Mouse (Mus musculus): ENCODE measurements around the gene Dyrk1a. TPM values are rescaled to one million over a fixed set of nuclear protein-coding genes. Genes with fewer than 3 reads are reported as not detected.
A peak's percentile ranks its signal among the peaks of the same experiment; 100 is the strongest.

Gene Dyrk1a
- polyA plus RNA-seq, 1 experiment from 2014 or later: 8.3 TPM

- no peak overlapping the region for H3K4me3 ChIP-seq
- no peak for ATAC-seq (ENCODE audit: insufficient number of reproducible peaks, low FRiP score, low TSS enrichment, low read depth)
- peak overlapping the region; percentile 50; the same call in 1 of the 2 replicates for H3K27ac ChIP-seq
- no peaks in the 10 kb centered on the region for H3K9me3 ChIP-seq
- WGBS: 72% methylated on average over 3 of the region's 3 CpGs
- no peaks in the 10 kb centered on the region for H3K36me3 ChIP-seq
- H3K4me2 ChIP-seq: no peak overlapping the region
- no peak overlapping the region for H3K9ac ChIP-seq
- H3K4me1 ChIP-seq: peaks cover 14% of the 10 kb centered on the region
- H3K27me3 ChIP-seq: no peaks in the 10 kb centered on the region
Measured at GRCm38 (mm10) chr16:94649861-94650260, 80.1 kb downstream of the Dyrk1a start.

DNA sequence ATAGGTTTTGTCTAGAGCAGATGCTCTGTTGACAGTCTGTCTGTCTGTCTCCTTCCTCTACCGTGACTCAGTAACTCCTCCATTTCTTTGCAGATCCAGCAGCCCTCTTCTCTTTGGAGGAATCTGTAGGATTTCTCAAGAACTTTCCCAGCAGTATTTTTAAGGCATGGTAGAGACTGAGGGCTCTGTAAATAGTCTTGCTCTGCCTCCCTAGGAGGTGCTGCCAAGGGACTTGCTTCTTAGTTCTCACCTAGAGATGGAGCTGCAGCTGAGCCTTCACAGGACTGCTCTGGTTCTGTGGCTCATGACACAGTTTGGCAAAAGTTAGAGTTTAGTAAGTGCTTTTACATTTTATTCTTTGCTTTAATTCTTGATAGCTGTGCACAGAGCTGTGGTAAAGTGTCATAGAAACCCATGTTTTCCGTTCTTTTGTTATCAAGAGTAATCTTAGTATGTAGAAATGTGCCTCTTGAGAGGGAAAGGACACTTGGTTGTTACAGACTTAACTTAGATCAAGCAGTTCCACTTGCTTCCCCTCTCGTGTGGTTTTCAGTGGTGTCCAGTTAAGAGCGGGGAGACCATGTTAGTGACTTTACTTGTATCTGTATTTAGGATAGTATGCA lies 82.4 kb downstream of the Dyrk1a start:
- 68% methylated on average over 4 of the region's 4 CpGs for WGBS
- 0 out of 2 replicates have a peak overlapping the region, but pooled peaks have one; percentile 0 for H3K27ac ChIP-seq
- no peaks in the 10 kb centered on the region for H3K27me3 ChIP-seq
- no peak overlapping the region for H3K4me3 ChIP-seq
- no peak overlapping the region for H3K4me2 ChIP-seq
- no peaks in the 10 kb centered on the region for H3K9me3 ChIP-seq
- no peaks in the 10 kb centered on the region for H3K36me3 ChIP-seq
- no peak overlapping the region for H3K9ac ChIP-seq
- ATAC-seq (ENCODE audit: insufficient number of reproducible peaks, low FRiP score, low TSS enrichment, low read depth): no peak
- H3K4me1 ChIP-seq: peaks cover 18% of the 10 kb centered on the region

GRCm38 (mm10) chr16:94655083-94655482 lies 85.3 kb downstream of the Dyrk1a start:
- Histone ChIP-seq H3K4me3 (no peak overlapping the region), H3K9me3 (no peaks in the 10 kb centered on the region), H3K4me1 (0 out of 2 replicates have a peak, but pooled peaks cover 10% of the 10 kb centered on the region), H3K9ac (no peak overlapping the region), H3K27me3 (no peaks in the 10 kb centered on the region), H3K36me3 (peaks cover 1% of the 10 kb centered on the region; the same call in 1 of the 2 replicates), H3K27ac (no peak overlapping the region), H3K4me2 (no peak overlapping the region)
- ATAC-seq (ENCODE audit: insufficient number of reproducible peaks, low FRiP score, low TSS enrichment, low read depth): no peak
- 61% methylated on average over 6 of the region's 6 CpGs for WGBS

- H3K9me3 ChIP-seq: no peaks in the 10 kb centered on the region
- H3K36me3 ChIP-seq: peaks cover 11% of the 10 kb centered on the region; the same call in 1 of the 2 replicates
- no peak for ATAC-seq (ENCODE audit: insufficient number of reproducible peaks, low FRiP score, low TSS enrichment, low read depth)
- no peaks in the 10 kb centered on the region for H3K27me3 ChIP-seq
- H3K4me2 ChIP-seq: no peak overlapping the region
- H3K27ac ChIP-seq: peak overlapping the region; percentile 17; the same call in 1 of the 2 replicates
- H3K4me1 ChIP-seq: 0 out of 2 replicates have a peak, but pooled peaks cover 10% of the 10 kb centered on the region
- no peak overlapping the region for H3K9ac ChIP-seq
- 82% methylated on average over 7 of the region's 7 CpGs for WGBS
- no peak overlapping the region for H3K4me3 ChIP-seq
Measured at GRCm38 (mm10) chr16:94656891-94657290, 87.1 kb downstream of the Dyrk1a start.

DNA sequence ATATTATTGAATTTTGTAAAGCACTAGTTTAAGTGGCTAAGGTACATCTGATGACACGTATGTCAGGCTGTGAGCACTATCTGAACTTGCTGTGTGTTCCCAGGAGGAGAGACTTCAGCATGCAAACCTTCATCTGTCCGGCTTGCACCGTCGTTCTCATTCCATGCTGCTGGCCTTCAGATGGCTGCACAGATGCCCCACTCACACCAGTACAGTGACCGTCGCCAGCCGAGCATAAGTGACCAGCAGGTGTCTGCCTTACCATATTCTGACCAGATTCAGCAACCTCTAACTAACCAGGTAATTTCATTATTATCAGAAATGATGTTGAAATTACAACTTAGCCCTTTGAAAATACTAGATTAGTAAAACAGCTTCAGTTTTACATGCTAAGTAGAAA lies 89.6 kb downstream of the Dyrk1a start:
- Histone ChIP-seq H3K36me3 (peaks cover 11% of the 10 kb centered on the region; the same call in 1 of the 2 replicates), H3K27ac (no peak overlapping the region), H3K4me1 (0 out of 2 replicates have a peak, but pooled peaks cover 10% of the 10 kb centered on the region), H3K27me3 (no peaks in the 10 kb centered on the region), H3K9me3 (no peaks in the 10 kb centered on the region), H3K4me3 (no peak overlapping the region), H3K4me2 (no peak overlapping the region), H3K9ac (no peak overlapping the region)
- 92% methylated on average over 7 of the region's 7 CpGs for WGBS
- no peak for ATAC-seq (ENCODE audit: insufficient number of reproducible peaks, low FRiP score, low TSS enrichment, low read depth)

DNA sequence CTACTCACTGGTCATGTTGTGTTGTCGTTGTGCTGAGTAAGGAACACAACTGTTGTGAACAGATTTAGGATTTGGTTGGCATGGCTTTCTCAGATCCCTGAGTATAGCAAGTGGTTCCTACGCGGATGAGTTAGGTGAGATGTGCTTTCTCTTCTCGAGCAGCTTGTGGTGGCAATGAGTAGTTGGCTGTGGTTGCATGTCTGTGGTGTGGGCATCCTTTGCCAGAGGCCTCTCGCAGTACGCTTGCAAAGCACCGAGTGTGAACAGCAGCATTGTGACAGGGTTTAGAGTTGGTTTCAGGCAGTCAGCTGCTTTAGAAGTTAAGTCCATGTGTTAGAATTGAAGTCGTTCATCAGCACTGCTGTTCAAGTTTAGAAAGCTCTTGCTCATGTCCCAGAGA lies 90.4 kb downstream of the Dyrk1a start:
- Histone ChIP-seq H3K36me3 (peaks cover 17% of the 10 kb centered on the region; the same call in 1 of the 2 replicates), H3K9me3 (no peaks in the 10 kb centered on the region), H3K4me2 (no peak overlapping the region), H3K9ac (no peak overlapping the region), H3K27ac (no peak overlapping the region; the same call in 1 of the 2 replicates), H3K4me1 (0 out of 2 replicates have a peak, but pooled peaks cover 10% of the 10 kb centered on the region), H3K27me3 (no peaks in the 10 kb centered on the region), H3K4me3 (no peak overlapping the region)
- ATAC-seq (ENCODE audit: insufficient number of reproducible peaks, low FRiP score, low TSS enrichment, low read depth): no peak
- 88% methylated on average over 8 of the region's 8 CpGs for WGBS

GRCm38 (mm10) chr16:94667557-94667956 lies 97.7 kb downstream of the Dyrk1a start:
- WGBS: 86% methylated on average over 4 of the region's 4 CpGs
- H3K27ac ChIP-seq: no peak overlapping the region
- H3K27me3 ChIP-seq: no peaks in the 10 kb centered on the region
- H3K9me3 ChIP-seq: no peaks in the 10 kb centered on the region
- H3K4me2 ChIP-seq: no peak overlapping the region
- no peak overlapping the region for H3K9ac ChIP-seq
- peaks cover 51% of the 10 kb centered on the region for H3K36me3 ChIP-seq
- ATAC-seq (ENCODE audit: insufficient number of reproducible peaks, low FRiP score, low TSS enrichment, low read depth): no peak
- H3K4me3 ChIP-seq: no peak overlapping the region
- no peaks in the 10 kb centered on the region for H3K4me1 ChIP-seq

DNA sequence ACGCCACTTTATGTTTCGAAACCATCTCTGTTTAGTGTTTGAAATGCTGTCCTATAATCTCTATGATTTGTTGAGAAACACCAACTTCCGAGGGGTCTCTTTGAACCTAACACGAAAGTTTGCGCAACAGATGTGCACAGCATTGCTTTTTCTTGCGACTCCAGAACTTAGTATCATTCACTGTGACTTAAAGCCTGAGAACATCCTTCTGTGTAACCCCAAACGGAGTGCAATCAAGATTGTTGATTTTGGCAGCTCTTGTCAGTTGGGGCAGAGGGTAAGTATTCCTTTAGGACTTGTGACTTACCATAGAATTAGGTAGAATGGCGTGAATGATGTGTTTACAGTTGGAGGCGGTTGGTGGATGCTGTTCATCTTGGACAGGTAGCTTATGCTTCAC lies 101.5 kb downstream of the Dyrk1a start:
- ATAC-seq (ENCODE audit: insufficient number of reproducible peaks, low FRiP score, low TSS enrichment, low read depth): no peak
- Histone ChIP-seq H3K9ac (no peak overlapping the region), H3K27ac (no peak overlapping the region), H3K4me2 (no peak overlapping the region), H3K27me3 (no peaks in the 10 kb centered on the region), H3K36me3 (peaks cover 59% of the 10 kb centered on the region), H3K4me3 (no peak overlapping the region), H3K9me3 (no peaks in the 10 kb centered on the region), H3K4me1 (no peaks in the 10 kb centered on the region)
- WGBS: 84% methylated on average over 9 of the region's 9 CpGs

DNA sequence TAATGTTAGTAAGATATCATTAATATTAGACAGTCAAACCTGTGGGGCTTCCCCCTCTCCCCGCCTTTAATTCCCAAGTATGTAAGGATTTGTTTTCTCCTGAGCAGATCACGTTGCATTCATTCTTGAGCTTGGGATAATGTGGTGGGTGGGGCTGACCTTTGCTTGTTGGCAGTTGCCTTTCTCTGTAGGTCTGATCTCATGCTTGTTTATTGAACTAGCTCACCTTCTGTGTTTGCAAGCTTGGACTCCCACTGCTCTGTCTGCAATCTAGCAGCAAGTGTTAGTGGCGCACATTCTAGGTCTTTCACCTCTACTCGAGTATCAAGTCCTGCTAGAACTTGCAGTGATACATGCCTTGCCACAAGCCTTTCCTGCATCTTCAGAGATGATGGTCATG lies 111.1 kb downstream of the Dyrk1a start:
- no peaks in the 10 kb centered on the region for H3K4me1 ChIP-seq
- H3K4me2 ChIP-seq: no peak overlapping the region
- peaks cover 34% of the 10 kb centered on the region for H3K36me3 ChIP-seq
- no peak overlapping the region for H3K4me3 ChIP-seq
- no peaks in the 10 kb centered on the region for H3K27me3 ChIP-seq
- no peaks in the 10 kb centered on the region for H3K9me3 ChIP-seq
- ATAC-seq (ENCODE audit: insufficient number of reproducible peaks, low FRiP score, low TSS enrichment, low read depth): no peak
- no peak overlapping the region for H3K9ac ChIP-seq
- 58% methylated on average over 4 of the region's 4 CpGs for WGBS
- no peak overlapping the region for H3K27ac ChIP-seq

GRCm38 (mm10) chr16:94681760-94682159 lies 112.0 kb downstream of the Dyrk1a start:
- H3K27ac ChIP-seq: no peak overlapping the region
- no peaks in the 10 kb centered on the region for H3K27me3 ChIP-seq
- no peak overlapping the region for H3K4me2 ChIP-seq
- no peak overlapping the region for H3K9ac ChIP-seq
- no peaks in the 10 kb centered on the region for H3K9me3 ChIP-seq
- H3K4me3 ChIP-seq: no peak overlapping the region
- peaks cover 43% of the 10 kb centered on the region for H3K36me3 ChIP-seq
- no peaks in the 10 kb centered on the region for H3K4me1 ChIP-seq
- WGBS: 93% methylated on average over 4 of the region's 4 CpGs
- ATAC-seq (ENCODE audit: insufficient number of reproducible peaks, low FRiP score, low TSS enrichment, low read depth): no peak

GRCm38 (mm10) chr16:94683960-94684359 lies 114.2 kb downstream of the Dyrk1a start:
- no peak overlapping the region for H3K27ac ChIP-seq
- no peak for ATAC-seq (ENCODE audit: insufficient number of reproducible peaks, low FRiP score, low TSS enrichment, low read depth)
- H3K36me3 ChIP-seq: peaks cover 54% of the 10 kb centered on the region
- no peak overlapping the region for H3K4me3 ChIP-seq
- no peak overlapping the region for H3K9ac ChIP-seq
- no peaks in the 10 kb centered on the region for H3K4me1 ChIP-seq
- no peaks in the 10 kb centered on the region for H3K27me3 ChIP-seq
- H3K4me2 ChIP-seq: no peak overlapping the region
- 75% methylated on average over 4 of the region's 4 CpGs for WGBS
- H3K9me3 ChIP-seq: no peaks in the 10 kb centered on the region

DNA sequence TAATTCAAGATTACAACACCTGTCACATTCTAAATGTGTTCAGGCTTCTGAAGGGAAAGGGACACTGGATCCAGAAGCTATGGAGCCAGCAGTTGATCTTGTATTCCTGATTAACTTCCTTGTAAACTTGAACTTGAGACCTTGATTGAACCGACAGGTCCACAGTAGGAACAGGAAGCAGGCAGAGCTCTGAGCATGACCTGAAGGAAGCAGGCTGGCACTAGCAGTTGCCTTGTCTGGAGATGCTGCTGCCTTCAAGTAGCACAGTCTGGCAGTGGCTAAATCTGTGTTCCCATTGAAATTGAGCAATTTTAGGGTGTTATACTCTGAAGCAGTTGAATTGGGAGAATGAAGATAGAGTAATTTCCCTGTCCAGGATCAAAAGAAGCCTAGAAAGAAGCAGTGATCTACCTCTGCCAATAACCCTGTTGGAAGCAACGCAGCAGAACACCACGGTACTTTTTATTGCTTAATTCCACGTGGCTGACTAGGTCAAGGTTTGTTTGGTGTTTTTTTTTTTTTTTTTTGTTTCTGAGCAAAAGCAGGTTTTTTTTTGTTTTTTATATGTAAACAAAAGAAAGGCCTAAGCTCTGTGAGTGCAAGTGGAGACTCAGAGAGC lies 124.0 kb downstream of the Dyrk1a start:
- H3K4me1 ChIP-seq: no peaks in the 10 kb centered on the region
- no peak overlapping the region for H3K4me3 ChIP-seq
- WGBS: 55% methylated on average over 4 of the region's 4 CpGs
- ATAC-seq (ENCODE audit: insufficient number of reproducible peaks, low FRiP score, low TSS enrichment, low read depth): no peak
- peaks cover 61% of the 10 kb centered on the region for H3K36me3 ChIP-seq
- H3K9ac ChIP-seq: no peak overlapping the region
- H3K27ac ChIP-seq: no peak overlapping the region
- H3K4me2 ChIP-seq: no peak overlapping the region
- no peaks in the 10 kb centered on the region for H3K9me3 ChIP-seq
- no peaks in the 10 kb centered on the region for H3K27me3 ChIP-seq

All from limb, embryonic 15.5 days (tissue).